Mouse (Mus musculus) lung, embryonic 15.5 days (tissue): ENCODE measurements at regions not wholly inside any gene's neighbourhood (a gene's known extent, or its start where the extent isn't known, plus 50 kb on each side); places are given as distances from the start of the nearest gene placed in this dataset.

Source experiments
- ATAC-seq: fragments of 200-750 bp; cut with Nextera tagmentation; 2 replicates; pipeline ENCODE4 v1.8.0; 2017; ENCODE audit warnings: moderate number of reproducible peaks, borderline replicate concordance; ENCODE audit not compliant: low FRiP score, low TSS enrichment; ENCODE audit errors: extremely low read depth
- H3K27ac ChIP-seq: fragments of 300-500 bp; sonication (generic); 2 replicates; pipeline ENCODE4 v1.5.1; 2015; ENCODE audit warnings: moderate library complexity, mild to moderate bottlenecking, inconsistent platforms
- H3K27me3 ChIP-seq: fragments of 300-500 bp; sonication (generic); 2 replicates; pipeline ENCODE4 v1.6.1; 2015; ENCODE audit warnings: inconsistent platforms
- H3K36me3 ChIP-seq: fragments of 300-500 bp; sonication (generic); 2 replicates; pipeline ENCODE4 v1.6.1; 2015; ENCODE audit warnings: inconsistent platforms
- H3K4me1 ChIP-seq: fragments of 300-500 bp; sonication (generic); 2 replicates; pipeline ENCODE4 v1.6.1; 2015; ENCODE audit warnings: inconsistent platforms
- H3K4me2 ChIP-seq: fragments of 300-500 bp; sonication (generic); 2 replicates; pipeline ENCODE4 v1.6.1; 2015; ENCODE audit warnings: inconsistent platforms, mild to moderate bottlenecking, moderate library complexity
- H3K4me3 ChIP-seq: fragments of 300-500 bp; sonication (generic); 2 replicates; pipeline ENCODE4 v1.5.1; 2015; ENCODE audit warnings: mild to moderate bottlenecking, inconsistent platforms
- H3K9ac ChIP-seq: fragments of 300-500 bp; sonication (generic); 2 replicates; pipeline ENCODE4 v1.6.1; 2015; ENCODE audit warnings: inconsistent platforms
- H3K9me3 ChIP-seq: fragments of 300-500 bp; sonication (generic); 2 replicates; pipeline ENCODE4 v1.6.1; 2016; ENCODE audit warnings: inconsistent platforms
- WGBS: fragments of 180-500 bp; shearing (Covaris S2); methylation state at CpG from one replicate; pipeline ENCODE4 v1.1.7; 2015; 5-methylcytosine and 5-hydroxymethylcytosine counted together

- H3K36me3 ChIP-seq, result no peaks in the 10 kb centered on the region
- WGBS, result 66% methylated on average over 2 of the region's 2 CpGs
- H3K27ac ChIP-seq, result no peak overlapping the region
- no peak overlapping the region for H3K4me2 ChIP-seq
- no peak for ATAC-seq
- H3K4me1 ChIP-seq, result no peaks in the 10 kb centered on the region
- no peak overlapping the region for H3K9ac ChIP-seq
- H3K4me3 ChIP-seq, result no peak overlapping the region
- no peaks in the 10 kb centered on the region for H3K27me3 ChIP-seq
- H3K9me3 ChIP-seq, result no peaks in the 10 kb centered on the region
These were observed 249.3 kb upstream of the Mdga2 start for GRCm38 (mm10) chr12:67471666-67472065.

GRCm38 (mm10) chr12:67471001-67471400 is 248.7 kb upstream of the Mdga2 start:
- Histone ChIP-seq H3K27ac (no peak overlapping the region), H3K9me3 (no peaks in the 10 kb centered on the region), H3K27me3 (no peaks in the 10 kb centered on the region), H3K4me2 (no peak overlapping the region), H3K9ac (no peak overlapping the region), H3K36me3 (no peaks in the 10 kb centered on the region), H3K4me1 (no peaks in the 10 kb centered on the region), H3K4me3 (no peak overlapping the region)
- WGBS, result 56% methylated on average over 3 of the region's 3 CpGs
- ATAC-seq, result peak; percentile 55; the same call in 1 of the 2 replicates

- no peaks in the 10 kb centered on the region for H3K4me1 ChIP-seq
- no peak overlapping the region for H3K27ac ChIP-seq
- no peak for ATAC-seq
- H3K9ac ChIP-seq, result no peak overlapping the region
- H3K4me3 ChIP-seq, result no peak overlapping the region
- H3K9me3 ChIP-seq, result no peaks in the 10 kb centered on the region
- H3K36me3 ChIP-seq, result no peaks in the 10 kb centered on the region
- H3K4me2 ChIP-seq, result no peak overlapping the region
- 18% methylated on average over 1 of the region's 1 CpGs for WGBS
- no peaks in the 10 kb centered on the region for H3K27me3 ChIP-seq
These were observed 226.8 kb upstream of the Mdga2 start for GRCm38 (mm10) chr12:67449109-67449508.

GRCm38 (mm10) chr12:67430318-67430950 is 208.1 kb upstream of the Mdga2 start:
- H3K4me3 ChIP-seq, result no peak overlapping the region
- H3K27me3 ChIP-seq, result no peaks in the 10 kb centered on the region
- no peak overlapping the region for H3K9ac ChIP-seq
- no peaks in the 10 kb centered on the region for H3K9me3 ChIP-seq
- H3K36me3 ChIP-seq, result no peaks in the 10 kb centered on the region
- no peak for ATAC-seq
- no peak overlapping the region for H3K27ac ChIP-seq
- 51% methylated on average over 6 of the region's 6 CpGs for WGBS
- no peak overlapping the region for H3K4me2 ChIP-seq
- no peaks in the 10 kb centered on the region for H3K4me1 ChIP-seq

- H3K27ac ChIP-seq, result no peak overlapping the region
- H3K27me3 ChIP-seq, result no peaks in the 10 kb centered on the region
- no peaks in the 10 kb centered on the region for H3K4me1 ChIP-seq
- H3K4me3 ChIP-seq, result no peak overlapping the region
- WGBS, result 32% methylated on average over 6 of the region's 6 CpGs
- no peaks in the 10 kb centered on the region for H3K9me3 ChIP-seq
- H3K9ac ChIP-seq, result no peak overlapping the region
- no peak overlapping the region for H3K4me2 ChIP-seq
- H3K36me3 ChIP-seq, result no peaks in the 10 kb centered on the region
- no peak for ATAC-seq
These were observed 204.5 kb upstream of the Mdga2 start for GRCm38 (mm10) chr12:67426801-67427200.

GRCm38 (mm10) chr12:67399537-67399936 is 177.2 kb upstream of the Mdga2 start:
- no peaks in the 10 kb centered on the region for H3K27me3 ChIP-seq
- no peaks in the 10 kb centered on the region for H3K36me3 ChIP-seq
- WGBS, result 35% methylated on average over 3 of the region's 3 CpGs
- no peak overlapping the region for H3K4me3 ChIP-seq
- H3K4me1 ChIP-seq, result no peaks in the 10 kb centered on the region
- H3K27ac ChIP-seq, result no peak overlapping the region
- H3K4me2 ChIP-seq, result no peak overlapping the region
- no peaks in the 10 kb centered on the region for H3K9me3 ChIP-seq
- no peak for ATAC-seq
- H3K9ac ChIP-seq, result no peak overlapping the region

- Histone ChIP-seq H3K9me3 (no peaks in the 10 kb centered on the region), H3K4me2 (no peak overlapping the region), H3K27ac (no peak overlapping the region), H3K4me1 (no peaks in the 10 kb centered on the region), H3K9ac (no peak overlapping the region), H3K36me3 (no peaks in the 10 kb centered on the region), H3K4me3 (no peak overlapping the region), H3K27me3 (no peaks in the 10 kb centered on the region)
- ATAC-seq, result no peak
- 76% methylated on average over 1 of the region's 1 CpGs for WGBS
These were observed 152.2 kb upstream of the Mdga2 start for GRCm38 (mm10) chr12:67374530-67374929.

GRCm38 (mm10) chr12:67348551-67348950 is 126.2 kb upstream of the Mdga2 start:
- H3K4me3 ChIP-seq, result no peak overlapping the region
- H3K9me3 ChIP-seq, result no peaks in the 10 kb centered on the region
- H3K27me3 ChIP-seq, result no peaks in the 10 kb centered on the region
- no peaks in the 10 kb centered on the region for H3K36me3 ChIP-seq
- no peak overlapping the region for H3K4me2 ChIP-seq
- no peak overlapping the region for H3K27ac ChIP-seq
- WGBS, result 21% methylated on average over 2 of the region's 2 CpGs
- no peaks in the 10 kb centered on the region for H3K4me1 ChIP-seq
- H3K9ac ChIP-seq, result no peak overlapping the region
- ATAC-seq, result no peak

- no peaks in the 10 kb centered on the region for H3K4me1 ChIP-seq
- 73% methylated on average over 2 of the region's 2 CpGs for WGBS
- H3K4me2 ChIP-seq, result no peak overlapping the region
These were observed 110.2 kb upstream of the Mdga2 start for GRCm38 (mm10) chr12:67332483-67332998.

GRCm38 (mm10) chr12:67326326-67326725 is 104.0 kb upstream of the Mdga2 start:
- no peaks in the 10 kb centered on the region for H3K4me1 ChIP-seq
- H3K4me3 ChIP-seq, result no peak overlapping the region
- H3K27me3 ChIP-seq, result no peaks in the 10 kb centered on the region
- H3K9ac ChIP-seq, result no peak overlapping the region
- H3K9me3 ChIP-seq, result no peaks in the 10 kb centered on the region
- WGBS, result 54% methylated on average over 2 of the region's 2 CpGs
- no peak overlapping the region for H3K4me2 ChIP-seq
- no peak overlapping the region for H3K27ac ChIP-seq
- no peak for ATAC-seq
- no peaks in the 10 kb centered on the region for H3K36me3 ChIP-seq

More at GRCm38 (mm10) chr12:67332483-67332998, 110.2 kb upstream of the Mdga2 start:
- Histone ChIP-seq H3K4me3 (no peak overlapping the region), H3K27ac (no peak overlapping the region), H3K27me3 (no peaks in the 10 kb centered on the region), H3K9me3 (no peaks in the 10 kb centered on the region), H3K36me3 (no peaks in the 10 kb centered on the region), H3K9ac (no peak overlapping the region)
- no peak for ATAC-seq

GRCm38 (mm10) chr12:67325799-67326198 is 103.5 kb upstream of the Mdga2 start:
- no peak for ATAC-seq
- Histone ChIP-seq H3K4me1 (no peaks in the 10 kb centered on the region), H3K36me3 (no peaks in the 10 kb centered on the region), H3K27ac (no peak overlapping the region), H3K27me3 (no peaks in the 10 kb centered on the region), H3K4me3 (no peak overlapping the region), H3K9me3 (no peaks in the 10 kb centered on the region), H3K9ac (no peak overlapping the region), H3K4me2 (no peak overlapping the region)
- 16% methylated on average over 1 of the region's 1 CpGs for WGBS

GRCm38 (mm10) chr12:67325335-67325734 is 103.0 kb upstream of the Mdga2 start:
- ATAC-seq, result no peak
- 43% methylated on average over 4 of the region's 4 CpGs for WGBS

GRCm38 (mm10) chr12:67318687-67319086 is 96.3 kb upstream of the Mdga2 start:
- H3K27me3 ChIP-seq, result no peaks in the 10 kb centered on the region
- ATAC-seq, result no peak; the same call in 1 of the 2 replicates
- H3K27ac ChIP-seq, result no peak overlapping the region
- no peaks in the 10 kb centered on the region for H3K4me1 ChIP-seq
- WGBS, result 30% methylated on average over 2 of the region's 2 CpGs
- H3K4me2 ChIP-seq, result no peak overlapping the region
- H3K36me3 ChIP-seq, result no peaks in the 10 kb centered on the region
- no peak overlapping the region for H3K4me3 ChIP-seq
- H3K9ac ChIP-seq, result no peak overlapping the region
- H3K9me3 ChIP-seq, result no peaks in the 10 kb centered on the region

More at GRCm38 (mm10) chr12:67325335-67325734, 103.0 kb upstream of the Mdga2 start:
- no peak overlapping the region for H3K9ac ChIP-seq
- H3K27me3 ChIP-seq, result no peaks in the 10 kb centered on the region
- H3K27ac ChIP-seq, result no peak overlapping the region
- no peaks in the 10 kb centered on the region for H3K9me3 ChIP-seq
- H3K36me3 ChIP-seq, result no peaks in the 10 kb centered on the region
- H3K4me1 ChIP-seq, result no peaks in the 10 kb centered on the region
- H3K4me3 ChIP-seq, result no peak overlapping the region
- H3K4me2 ChIP-seq, result no peak overlapping the region
